Mouse (Mus musculus) embryo, embryonic 9.5 days (tissue): ENCODE measurements around the gene Arhgap31.
"Not testable (repeated sequence)": the region's sequence is repeated elsewhere in the genome, so short reads cannot be mapped to it uniquely, and the experiment has no call there.

Source experiments
- DNase-seq: peaks from one replicate; pipeline ENCODE4 v3.0.0-alpha.2; 2017; ENCODE audit errors: extremely low spot score

The Arhgap31 gene

DNA sequence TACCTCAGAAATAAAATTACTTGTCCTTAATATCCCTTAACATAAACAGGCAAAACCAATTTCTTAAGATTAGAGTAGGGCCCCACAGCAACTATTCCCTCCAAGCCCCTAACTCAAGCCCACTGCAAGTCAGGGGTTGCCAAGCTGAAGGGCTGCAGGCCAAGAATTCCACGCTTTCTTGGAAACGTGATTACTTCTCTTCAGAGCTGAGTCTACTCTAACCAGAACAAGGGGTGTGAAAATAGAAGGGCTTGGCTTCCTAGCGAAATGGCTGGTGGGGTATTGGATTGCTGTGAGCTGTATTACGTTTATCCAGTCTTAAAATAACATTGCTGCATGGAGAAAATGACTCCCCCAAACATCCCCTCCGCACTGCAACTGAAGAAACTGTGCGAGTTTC, 25.4 kb downstream of the Arhgap31 start:
- DNase-seq = no peak

DNA sequence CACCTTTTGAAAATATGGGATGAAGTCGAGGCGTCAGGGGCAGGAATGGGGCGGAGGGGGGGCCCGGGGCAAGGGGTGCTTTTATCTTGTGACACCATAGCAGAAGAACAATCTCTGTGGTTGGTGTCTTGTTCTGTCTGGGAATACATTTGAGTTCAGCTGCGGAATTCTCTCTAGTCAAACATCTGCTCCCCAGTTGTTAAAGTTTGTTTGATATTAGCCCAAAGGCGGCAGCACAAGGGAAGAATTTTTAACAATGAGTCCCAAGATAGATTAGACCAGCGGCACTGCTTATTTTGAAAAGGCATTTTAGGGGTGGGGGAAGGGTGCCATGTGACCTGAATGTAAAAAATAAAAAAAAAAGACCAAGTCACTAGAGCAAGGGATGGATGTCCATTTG, 30.0 kb downstream of the Arhgap31 start:
- no peak for DNase-seq

DNA sequence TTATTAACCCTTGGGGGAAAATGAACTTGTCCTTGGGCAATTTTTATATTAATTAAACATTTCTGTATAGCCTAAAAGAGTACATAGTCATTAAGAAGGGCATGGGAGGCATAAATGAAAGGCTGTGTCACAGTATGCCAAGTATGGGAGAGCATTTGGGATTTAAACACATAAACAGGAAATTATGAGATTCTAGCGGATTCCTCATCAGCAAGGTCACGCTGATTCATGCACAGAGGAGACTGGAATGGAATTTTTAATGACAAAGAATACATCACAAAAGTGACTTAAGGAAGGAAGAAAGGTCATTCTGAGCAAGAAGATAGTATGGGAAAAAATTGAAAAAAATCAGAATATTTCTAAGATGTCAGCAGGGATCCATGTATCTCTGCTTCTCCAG, 31.8 kb downstream of the Arhgap31 start:
- no peak for DNase-seq

DNA sequence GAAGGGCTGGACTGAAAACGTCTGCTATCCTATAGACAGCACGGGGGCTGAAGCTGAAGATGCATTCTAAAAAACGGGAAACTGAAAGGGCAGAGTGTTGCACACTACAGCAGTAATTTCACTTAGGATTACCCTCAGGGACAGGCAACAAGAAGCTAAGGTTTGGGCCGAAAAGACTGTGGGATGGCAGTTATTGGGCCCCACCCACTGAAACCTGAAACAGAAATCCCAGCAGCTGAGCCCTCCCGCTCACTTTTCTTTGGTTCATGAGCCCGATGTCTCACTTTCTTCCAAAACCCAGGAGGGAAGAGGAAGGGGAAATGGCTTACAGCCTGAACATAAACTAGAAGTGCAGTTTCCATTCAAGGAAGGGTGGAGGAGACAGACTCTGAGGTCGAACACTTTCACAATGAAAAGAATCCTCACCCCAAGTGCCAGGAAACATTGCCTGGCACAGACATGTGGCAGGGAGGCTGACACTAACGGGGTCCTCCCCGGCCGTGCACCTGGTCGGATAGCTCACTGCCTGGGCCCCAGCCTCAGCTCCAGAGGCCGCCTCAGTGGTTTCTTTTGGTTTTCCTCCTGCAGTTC, 33.5 kb downstream of the Arhgap31 start:
- no peak for DNase-seq

DNA sequence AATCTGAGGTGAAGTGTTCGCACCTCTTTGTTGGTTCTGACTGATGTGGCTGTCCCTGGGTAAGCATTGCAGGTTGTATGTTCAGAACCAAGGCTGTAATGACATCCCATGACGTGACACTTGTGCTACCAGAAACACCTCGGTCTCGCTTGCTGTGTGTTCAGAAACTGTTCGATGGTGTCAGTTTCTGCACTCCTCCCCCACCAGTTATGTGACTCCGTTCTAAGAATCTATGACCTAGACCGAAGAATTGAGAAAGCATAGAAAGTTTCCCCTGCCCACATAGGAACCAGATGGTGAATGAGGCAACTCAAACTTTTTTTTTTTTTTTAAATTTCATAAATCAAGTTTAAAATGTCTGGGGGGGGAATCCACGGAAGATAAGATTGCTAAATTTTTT, 34.2 kb downstream of the Arhgap31 start:
- DNase-seq = no peak

DNA sequence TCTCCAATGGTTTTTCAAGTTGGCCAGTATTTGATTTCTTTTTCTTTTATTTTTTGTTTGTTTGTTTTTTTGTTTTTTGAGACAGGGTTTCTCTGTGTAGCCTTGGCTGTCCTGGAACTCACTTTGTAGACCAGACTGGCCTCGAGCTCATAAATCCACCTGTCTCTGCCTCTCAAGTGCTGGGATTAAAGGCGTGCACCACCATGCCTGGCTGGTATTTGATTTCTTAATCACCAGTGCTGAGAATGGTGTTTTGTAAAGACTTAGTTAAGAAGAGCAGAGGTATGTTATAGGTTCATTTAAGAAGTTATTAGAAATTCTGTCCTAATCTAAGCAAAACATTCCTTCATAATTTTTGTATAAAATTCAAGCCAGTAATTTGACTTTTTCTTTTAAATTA, 35.1 kb downstream of the Arhgap31 start:
- DNase-seq = not testable (repeated sequence)

DNA sequence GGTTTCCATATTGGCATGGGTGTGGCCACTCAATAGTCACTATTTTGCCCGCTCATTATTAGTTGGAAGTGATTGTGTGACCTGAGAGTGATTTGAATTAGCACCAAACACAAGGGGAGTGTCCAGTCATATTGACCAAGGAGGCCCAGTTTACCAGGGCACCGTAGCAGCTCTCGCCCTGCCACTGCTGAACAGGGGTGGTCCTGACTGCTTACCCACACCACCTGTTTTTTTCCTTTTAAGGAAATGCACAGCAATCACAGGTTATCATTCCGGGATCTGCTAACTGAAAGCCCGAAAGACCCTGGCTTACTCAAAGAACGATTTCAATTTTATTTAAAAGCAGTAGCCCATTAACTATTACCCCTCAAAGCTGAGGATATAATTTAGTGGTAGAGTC, 35.9 kb downstream of the Arhgap31 start:
- DNase-seq = no peak

DNA sequence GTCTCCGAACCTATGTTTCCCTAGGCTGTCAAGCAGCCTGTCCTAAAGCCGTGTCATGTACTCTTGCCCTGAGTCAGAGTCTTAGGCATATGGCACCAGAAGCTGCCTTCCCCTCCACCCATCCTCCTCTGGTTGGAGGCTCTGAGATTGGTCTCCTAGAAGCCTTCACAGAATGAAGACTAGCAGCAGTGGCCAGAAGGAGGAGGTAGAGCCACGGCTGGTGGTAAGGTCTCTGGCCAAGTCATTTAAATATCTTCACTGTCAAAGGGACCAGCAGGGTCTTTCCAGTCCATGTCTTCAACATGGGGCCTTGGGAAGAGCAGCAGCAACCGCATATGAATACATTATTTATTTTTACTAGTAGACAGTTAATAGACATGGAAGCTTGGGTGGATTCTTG, 36.4 kb downstream of the Arhgap31 start:
- DNase-seq = no peak

DNA sequence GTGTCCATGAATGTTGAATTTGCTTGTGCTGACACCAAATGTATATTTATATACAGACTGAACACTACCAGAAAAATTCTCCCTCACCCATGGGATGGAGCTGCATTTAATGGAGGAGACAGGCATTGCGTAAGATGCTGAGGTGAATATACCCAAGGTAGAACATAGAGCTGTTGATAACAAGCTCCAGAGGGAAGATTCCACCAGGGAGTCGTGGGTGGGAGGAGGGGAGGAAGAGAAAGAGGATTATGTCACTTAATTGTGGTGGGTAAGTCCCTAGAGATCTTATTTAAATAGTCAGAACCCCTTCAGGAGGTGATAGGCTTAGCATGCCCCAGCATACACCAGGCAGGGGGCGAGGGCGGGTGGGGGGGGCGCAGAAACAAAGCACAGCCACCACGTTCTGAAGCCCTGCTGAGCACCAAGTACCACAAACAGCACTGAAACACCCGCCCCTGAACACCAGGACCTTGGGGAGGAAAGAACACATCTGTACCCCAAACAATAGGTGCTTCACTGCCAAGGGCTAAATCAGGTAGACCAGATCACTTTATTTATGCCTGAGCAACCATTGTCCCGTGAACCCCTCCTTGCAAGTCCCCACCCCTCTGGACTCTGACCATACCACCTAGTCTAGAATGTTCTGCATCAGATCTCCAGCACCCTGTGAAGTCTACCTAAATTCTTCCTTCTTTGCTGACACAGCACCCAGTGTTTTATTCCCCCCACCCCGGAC, 37.3 kb downstream of the Arhgap31 start:
- no peak for DNase-seq

DNA sequence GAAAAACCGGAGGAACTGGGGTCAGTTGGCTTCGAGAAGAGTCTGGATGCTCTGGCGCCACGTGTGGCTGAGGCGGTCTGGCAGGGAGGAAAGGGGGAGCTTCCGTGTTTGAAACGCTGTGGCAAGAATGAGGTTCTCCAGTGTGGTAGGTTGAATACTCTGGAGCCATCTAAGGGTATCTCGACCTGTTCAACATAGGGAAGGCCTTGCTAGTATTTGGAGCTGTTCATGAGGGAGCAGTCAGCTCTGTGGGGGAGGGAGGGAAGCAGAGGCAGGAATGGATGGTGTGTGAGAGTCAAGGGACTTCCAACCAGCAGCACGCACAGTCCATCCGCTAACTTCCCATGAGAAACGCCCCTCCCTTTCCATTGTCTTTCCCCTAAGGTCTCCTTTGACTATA, 38.2 kb downstream of the Arhgap31 start:
- no peak for DNase-seq

DNA sequence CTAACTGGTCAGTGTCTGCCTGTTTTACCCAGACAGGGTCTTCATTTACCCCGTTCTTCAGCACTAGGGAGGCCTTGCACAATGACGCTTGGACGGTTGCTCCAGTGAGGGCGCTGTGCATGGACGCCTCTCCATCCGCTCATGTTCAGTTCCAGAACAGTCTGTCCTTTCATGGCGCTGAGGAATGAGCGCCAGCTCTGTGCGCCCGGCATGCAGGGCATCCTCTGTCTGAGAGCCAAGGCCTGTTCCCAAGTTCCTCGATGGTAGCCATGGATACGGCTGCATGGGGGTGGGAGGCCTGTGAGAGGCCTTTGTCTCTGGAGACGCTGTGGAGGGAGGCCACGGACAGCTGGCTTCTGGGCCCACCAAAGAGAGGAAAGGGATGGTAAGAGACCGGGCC, 39.6 kb downstream of the Arhgap31 start:
- DNase-seq = peak; percentile 38

DNA sequence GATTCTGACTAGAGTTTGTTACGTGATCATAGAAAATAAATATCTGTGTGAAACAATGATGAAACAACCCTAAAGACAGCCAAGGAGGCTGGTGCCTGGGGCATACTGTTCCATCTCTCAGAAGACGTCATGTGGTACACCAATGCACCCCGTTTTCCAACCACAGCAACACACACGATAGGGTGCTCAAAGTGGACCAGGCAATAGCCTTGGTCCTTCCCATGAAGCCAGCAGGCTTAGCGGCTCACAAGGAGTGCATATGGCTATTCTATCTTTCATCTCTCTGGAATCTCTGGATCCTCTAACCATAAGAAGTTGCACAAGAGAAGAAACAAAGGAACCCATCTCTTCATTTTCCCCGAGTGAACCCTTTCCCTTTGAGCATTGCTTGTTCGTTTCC, 40.1 kb downstream of the Arhgap31 start:
- no peak for DNase-seq

DNA sequence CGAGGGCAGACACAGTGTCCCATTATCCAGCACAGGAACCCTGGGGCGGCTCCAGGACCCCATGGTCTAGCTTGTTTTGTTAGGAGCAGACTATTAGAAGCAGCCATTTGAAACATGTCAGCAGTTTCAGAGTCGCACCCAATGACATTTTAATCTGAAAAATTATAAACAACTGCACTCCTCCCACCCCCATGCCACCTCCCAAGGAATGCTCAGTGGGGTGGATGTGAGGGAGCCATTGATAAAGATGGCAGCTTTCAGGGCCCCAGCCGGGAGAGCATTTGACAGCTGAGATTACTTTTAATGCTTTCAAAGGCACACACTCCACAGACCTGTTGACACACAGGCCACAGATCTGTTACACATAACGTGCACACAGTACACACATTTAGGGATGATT, 40.7 kb downstream of the Arhgap31 start:
- DNase-seq = no peak

DNA sequence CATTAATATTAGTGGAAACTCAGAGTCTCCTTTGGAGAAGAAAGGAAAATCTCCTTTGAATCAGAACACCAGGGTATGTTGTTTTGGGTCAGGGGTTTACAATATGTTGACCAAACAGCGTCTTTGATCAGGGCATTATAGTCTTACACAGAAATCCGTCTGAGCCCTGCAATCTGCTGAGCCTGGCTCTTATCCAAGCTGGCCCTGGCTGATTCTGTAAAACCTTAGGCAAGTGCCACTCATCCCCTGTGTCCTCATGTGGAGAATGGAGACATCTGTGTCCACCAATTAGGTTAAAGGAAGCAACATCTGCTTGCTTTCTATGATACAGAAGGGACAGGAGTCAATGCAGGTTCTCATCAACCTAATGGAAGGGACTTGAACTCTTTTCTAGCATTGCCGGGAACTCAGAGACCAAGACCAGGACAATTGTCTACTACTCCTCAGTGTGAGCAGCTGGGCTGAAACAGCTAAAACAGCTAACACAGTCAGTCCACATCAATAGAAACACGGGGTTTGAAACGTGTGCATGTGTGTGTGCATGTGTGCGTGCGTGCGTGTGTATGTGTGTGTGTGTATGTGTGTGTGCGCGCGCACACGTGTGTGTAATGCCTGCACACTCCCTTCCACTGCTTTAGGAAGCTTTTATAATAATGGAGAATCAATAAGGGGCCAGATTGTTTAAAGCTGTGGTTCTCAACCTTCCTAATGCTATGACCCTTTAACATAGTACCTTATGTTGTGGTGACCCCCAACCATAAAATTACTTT, 42.3 kb downstream of the Arhgap31 start:
- DNase-seq = no peak

DNA sequence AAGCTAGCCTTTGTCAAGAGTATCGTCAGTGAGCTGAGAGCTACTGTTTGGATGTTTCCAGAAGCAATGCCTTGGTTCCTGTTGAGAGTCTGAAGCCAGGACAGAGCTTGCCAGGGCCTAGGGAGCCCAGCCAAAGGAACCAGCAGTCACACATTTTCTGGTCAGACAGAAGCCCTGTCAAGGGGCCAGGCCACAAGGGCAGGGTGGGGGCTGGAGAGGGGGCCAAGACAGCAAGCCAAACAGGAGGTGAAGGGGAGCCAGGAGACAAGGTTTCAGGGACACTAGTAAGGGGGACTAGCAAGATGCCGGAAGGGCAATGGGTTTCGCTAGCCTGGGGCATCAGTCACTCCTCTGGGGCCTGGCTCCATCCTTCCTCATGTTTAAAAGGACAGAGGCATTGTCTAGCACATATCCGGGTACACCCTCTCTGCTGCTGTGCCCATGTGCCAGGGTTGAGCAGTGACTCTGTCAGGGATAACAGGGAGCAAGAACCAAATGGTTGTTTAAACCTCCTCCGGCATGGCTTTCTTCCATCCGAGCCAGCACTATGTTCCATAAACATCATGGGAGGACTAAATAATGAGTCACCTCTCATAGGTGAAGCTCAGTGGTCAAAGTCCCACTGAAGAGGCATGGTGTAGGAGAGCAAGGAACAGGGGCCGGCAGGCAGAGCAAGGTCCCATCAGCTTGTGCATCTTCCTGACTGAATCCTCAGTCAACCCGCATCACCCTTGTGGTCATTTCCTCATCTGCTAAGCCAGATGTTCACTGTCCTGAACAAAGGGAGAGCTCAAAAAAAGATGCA, 44.0 kb downstream of the Arhgap31 start:
- DNase-seq = no peak

DNA sequence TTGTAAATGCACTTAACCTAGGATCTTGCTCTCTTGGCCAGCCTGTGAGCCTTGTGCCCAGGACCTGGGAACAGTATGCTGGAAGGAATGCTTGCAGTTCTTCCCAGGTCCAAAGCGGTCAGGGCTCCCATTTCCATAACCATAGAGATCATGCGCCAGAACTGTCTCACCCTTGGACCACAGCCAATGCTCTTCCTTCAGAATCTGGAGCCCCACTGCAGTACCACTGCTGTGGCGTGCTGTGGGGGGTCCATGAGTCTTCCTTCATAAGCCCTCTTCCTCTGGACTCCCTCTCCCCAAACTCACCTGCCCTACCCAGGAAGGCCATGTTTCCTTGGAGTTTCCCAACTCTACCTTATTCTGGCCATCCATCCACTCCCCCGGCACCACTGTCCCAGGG, 46.6 kb downstream of the Arhgap31 start:
- DNase-seq = no peak

DNA sequence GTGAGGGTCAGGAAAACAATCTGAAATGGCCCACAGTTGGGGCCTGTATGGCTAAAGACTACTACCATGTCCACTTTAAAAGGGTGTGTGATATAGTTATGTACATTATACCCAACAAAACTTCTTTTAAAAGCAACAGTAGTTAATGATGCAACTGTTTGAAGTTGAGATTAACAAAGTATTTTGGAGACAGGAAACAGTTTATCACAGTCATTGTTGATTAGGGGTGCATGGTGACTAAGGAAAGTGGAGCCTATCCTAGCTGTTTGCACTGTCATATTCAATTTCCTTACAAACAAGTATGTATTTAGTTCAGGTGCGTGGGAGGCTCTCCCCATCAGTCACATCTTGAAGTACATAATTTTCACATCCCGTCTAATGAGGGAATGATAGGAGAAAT, 47.1 kb downstream of the Arhgap31 start:
- DNase-seq = no peak

DNA sequence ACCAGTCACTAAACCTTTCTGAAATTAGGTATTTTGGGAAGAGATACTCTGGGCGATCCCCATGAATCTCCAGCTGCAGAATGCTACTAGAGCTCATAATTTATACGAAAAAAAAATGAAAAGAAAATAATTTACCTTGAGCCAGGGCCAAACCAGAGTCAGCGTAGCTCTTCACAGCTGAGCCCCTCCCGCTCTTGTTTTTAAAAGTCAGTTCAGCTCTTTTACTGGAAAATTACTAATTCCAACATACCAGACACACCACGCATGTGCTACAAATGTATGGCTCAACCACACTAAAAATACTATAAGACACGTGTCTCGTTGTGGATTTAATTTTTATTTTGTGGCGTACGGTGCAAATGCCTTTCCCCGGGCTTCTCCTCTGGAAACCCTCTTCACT, 50.5 kb downstream of the Arhgap31 start:
- DNase-seq = no peak

DNA sequence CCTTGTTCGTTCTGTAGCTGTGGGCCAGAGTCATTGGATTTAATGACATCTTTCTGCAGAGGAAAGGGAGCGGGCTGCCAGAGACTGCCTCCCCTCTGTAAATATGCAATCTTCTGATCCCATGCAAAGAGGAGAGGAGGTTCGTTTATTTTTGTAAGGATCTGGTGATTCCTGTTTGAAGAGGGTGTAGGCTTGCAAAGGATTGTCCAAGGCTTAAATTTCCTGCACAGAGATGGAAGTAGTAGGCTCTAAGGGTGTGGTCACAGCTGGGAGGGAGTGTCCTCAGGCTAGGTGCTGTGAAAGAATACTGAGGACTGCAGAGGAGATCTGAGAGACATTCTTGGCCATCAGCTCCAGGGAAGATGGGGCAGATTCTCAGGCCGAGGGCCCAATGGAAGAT, 58.8 kb downstream of the Arhgap31 start:
- DNase-seq = no peak

DNA sequence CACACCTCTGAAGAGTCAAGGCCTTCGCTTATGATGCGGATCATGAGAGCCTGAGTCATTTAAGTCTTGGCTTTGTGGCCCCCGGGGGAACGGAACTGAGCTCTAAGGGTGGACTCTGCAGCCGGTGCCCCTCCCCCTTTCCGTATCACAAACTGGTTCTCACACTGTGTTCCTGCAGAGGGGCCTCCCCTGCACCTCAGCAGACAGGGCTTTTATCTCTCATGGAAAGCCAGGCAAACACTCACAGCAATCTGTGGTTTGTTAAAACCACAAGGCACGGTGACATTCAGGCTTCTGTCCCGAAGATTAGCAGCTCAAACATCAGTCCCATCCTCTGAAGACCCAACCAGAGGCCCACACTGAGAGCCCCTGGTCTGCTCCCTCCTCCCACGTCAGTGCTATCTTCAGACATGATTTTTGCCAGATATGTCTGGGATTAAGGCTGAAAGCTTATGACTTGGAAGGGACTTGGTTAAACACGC, 59.6 kb downstream of the Arhgap31 start:
- peak; percentile 32 for DNase-seq

DNA sequence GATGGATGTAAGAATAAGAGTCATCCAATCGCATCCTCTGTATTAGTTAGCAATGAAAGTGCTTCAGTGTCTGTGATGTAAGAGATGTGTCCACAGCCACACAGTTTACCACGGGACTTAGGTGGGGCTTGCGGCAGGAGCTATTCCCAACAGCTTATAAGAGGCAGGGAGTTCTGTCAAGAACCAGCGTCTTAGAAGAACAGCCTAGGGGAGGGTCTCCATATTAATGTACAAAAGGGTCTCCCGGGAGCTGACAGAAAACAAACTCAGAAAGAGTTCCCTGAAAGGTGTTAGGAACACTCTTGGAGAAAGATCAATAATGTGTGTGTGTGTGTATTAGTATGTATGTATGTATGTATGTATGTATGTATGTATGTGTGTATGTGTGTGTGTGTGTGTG, 60.4 kb downstream of the Arhgap31 start:
- no peak for DNase-seq

DNA sequence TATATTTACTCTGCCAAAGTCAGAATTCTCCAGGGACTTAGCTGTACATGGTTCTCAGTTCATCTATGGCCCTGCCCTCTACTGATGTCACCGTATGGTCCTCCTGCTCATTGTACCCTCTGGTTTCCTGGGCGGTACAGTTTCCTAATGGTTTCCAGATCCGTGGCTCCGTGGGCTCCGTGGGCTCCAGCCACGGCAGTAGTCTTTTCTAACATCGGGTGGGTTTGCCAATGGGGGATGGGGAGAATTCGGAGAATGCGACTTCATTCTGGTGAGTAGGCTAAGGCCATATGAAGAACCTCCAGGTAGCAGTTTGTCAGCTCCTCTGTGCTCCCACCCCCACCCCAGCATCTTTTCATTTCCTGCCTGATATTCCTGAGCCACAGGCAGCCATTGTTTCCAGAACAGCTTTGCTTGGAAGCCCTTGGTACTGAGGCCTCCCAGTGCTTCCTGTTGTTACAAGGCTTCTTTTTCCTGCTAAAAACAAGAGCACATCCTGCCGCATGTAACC, 61.3 kb downstream of the Arhgap31 start:
- DNase-seq = no peak
